Mouse (Mus musculus) retina, postnatal 7 days (tissue): ENCODE measurements at regions not wholly inside any gene's neighbourhood (a gene's known extent, or its start where the extent isn't known, plus 50 kb on each side); places are given as distances from the start of the nearest gene placed in this dataset.

Experiments used
- DNase-seq: peaks from one replicate; pipeline ENCODE4 v3.0.0-alpha.2; 2012; ENCODE audit warnings: low read depth, low spot score

DNA sequence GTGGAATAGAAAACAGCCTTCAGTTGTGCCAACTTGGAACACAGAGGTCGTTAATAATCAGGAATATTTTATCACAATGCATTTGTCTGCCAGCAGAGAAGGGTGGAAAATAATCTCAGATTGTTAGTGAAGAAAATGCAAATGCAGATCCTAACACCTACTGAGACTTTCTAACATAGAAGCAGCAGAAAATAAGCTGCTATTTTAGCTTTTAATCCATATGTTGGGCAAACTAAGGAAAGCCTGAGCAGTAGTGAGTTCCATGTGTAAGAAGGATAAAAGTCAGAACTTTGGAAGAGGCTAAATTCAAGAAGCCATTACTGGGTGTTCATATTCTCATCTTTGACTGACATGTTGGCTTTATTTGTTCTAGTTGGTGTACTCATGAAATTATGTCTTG, 119.8 kb upstream of the Sphkap start:
- no peak for DNase-seq

DNA sequence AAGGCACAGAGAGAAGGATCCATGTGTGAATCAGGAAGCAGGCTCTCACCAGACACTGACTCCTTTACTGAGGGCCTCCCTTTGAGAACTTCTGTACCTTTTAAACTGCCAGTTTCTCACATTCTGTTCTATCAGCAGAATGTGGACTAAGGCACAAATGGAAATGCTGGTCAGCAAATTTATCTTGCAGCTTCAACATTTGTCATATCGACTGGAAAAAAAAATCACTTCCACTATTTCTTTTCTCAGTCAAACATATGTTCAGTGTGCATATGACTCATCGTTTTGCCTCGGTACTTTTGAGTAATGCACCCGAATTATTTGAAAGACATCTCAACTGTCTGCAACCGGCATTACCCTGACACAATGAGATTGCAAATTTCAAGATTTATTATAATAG, 101.4 kb upstream of the Sphkap start:
- no peak for DNase-seq

DNA sequence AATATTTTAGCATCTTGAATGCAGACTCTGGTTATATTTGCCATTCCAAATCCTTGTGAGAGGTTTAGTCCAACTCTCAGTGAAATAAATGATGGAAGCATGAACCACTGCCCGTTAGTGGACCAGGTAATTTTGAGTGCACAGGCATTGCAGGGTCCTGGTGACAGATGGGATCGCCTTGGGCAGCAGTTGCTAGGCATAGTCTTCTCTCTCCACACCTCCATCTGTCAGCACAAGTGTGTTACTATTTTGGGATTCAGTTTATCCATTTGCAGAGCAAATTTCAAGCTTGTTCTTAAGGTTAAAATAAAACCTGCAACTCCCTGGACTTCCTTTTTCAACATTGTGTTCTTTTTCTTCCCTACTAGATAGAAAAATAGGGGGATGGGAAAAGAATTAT, 97.4 kb upstream of the Sphkap start:
- DNase-seq: no peak

DNA sequence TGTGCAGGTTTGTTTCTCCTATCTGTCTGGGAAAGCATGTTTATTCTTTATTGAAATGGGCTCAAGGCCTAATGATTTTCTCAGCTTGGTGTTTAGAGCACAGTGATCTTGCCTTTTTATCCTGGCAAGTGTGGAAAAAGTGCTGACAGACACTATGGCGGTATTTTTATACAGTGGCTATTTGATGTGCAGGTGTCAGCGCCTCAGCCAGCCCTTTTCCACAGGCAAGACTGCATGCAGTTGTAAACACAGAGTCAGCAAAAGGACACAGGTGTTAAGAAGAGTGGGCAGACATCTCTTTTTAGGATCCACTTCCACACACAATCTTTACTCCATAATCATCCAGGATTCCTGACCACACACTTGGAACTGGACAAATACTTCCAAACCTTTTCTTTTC, 88.9 kb upstream of the Sphkap start:
- DNase-seq: no peak

DNA sequence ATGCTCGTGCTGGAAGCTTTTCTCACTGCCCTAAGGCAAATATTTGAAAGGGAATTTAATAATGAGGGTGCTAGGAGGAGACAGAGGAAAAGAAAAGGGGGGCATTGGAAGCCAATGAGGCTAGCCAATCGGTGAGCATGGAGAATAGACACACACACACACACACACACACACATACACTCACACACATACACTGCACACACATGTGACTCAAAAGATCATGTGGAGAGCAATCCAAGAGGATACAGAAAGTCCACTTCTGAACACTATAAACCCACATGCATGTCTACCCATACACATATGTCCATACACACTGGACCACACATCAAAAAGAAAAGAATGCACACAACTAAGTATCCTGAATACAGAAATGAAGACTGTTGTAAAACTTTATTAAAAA, 88.4 kb upstream of the Sphkap start:
- DNase-seq: no peak

DNA sequence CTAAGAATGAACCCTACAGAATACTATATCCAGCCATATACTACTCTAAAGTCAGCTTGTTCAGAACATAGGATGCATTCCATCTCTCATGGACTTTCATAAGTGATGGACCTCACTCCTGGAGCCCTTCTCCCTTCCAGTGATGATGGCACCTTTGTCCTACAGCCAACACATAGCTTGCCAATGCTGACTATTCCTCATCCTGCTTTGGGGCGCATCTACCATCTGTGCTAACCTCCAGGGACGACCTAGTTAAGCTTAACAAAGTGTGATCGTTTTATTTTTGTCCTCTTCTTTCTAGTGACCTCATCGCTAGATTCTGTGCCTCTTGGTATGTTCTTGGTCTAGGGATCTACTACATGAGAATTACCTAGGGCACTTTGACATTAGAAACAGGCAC, 87.0 kb upstream of the Sphkap start:
- DNase-seq: no peak

DNA sequence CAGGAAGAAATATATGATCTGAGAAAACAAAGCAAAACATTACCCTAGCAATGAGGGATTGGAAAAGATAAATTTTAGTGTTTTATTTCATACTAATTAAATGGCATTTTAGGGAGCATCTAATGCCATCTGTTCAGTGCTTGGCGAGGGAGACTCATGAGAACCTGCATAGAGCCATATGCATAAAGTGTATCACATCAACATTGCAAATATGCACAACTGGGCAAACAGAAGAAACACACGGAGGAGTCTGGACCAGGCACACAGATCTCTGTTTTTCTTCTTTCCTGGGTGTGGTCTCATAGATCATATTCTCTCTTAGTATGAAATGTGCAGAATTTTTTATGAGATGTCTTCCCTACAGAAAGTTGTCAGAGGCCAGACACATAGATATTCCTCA, 71.1 kb upstream of the Sphkap start:
- no peak for DNase-seq
